Mouse (Mus musculus): ENCODE data around the gene Pde4b.
A peak's percentile ranks its signal among the peaks of the same experiment; 100 is the strongest.

Pde4b gene

DNA sequence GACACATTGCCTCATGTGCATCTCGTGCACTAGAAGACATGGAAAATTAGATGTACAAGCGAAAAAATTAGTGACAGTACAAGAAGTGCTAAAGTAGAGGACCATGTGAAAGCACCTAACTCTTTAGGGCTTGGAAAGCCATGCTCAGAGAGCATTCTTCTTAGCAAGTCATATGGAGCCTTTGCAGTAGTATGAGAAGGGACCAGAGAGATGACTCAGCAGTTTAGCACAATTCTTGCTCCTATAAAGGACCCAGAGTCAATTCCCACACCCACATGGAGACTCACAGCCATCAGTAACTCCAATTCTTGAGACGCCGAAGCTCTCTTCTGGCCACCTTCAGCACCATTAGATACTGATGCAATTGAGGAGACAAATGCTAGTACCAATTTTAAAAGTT, 525.3 kb downstream of the Pde4b start:
- DNase-seq (ENCODE audit: low spot score in 2 of 2), result no peak

DNA sequence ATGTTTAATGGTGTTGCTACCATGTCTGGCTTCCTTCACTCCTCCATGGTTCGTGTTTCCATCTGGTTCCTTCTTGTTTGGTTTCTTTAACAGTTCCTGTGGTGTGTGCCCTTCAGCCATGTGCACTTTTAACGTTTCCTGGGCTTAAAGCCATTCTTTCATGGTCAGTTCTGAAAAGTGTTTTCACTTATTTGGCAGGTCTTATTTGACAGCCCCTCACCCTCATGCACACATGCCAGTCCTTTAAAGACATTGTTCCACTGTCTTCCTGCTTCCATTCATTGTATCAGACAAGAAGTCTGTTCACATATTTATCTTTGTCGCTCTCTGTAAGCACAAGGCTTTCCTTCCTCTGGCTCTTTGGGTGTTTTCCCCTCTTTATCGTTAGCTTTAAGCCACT, 530.4 kb downstream of the Pde4b start:
- peak in 1 of 2 experiments; percentile 4 for DNase-seq (ENCODE audit: low spot score in 2 of 2)

DNA sequence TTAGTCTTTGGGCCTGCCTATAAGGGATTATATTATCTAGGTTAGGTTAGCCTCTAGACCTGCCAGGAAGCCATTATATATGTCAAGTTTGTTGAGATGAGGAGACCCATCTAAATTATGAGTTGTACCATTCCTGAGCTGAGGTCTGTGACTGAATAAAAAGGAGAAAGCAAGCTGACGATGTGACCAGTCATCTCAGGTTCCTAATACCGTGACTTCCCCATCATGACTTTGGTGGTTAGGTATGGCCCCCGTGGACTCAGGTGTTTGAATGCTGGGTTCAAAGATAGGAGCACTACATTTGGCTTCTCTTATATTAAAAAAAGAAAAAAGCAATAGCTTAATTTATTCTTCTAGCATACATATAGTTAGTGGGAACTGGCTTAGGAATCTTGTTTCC, 531.3 kb downstream of the Pde4b start:
- peak in 1 of 2 experiments; percentile 10 for DNase-seq (ENCODE audit: low spot score in 2 of 2)

DNA sequence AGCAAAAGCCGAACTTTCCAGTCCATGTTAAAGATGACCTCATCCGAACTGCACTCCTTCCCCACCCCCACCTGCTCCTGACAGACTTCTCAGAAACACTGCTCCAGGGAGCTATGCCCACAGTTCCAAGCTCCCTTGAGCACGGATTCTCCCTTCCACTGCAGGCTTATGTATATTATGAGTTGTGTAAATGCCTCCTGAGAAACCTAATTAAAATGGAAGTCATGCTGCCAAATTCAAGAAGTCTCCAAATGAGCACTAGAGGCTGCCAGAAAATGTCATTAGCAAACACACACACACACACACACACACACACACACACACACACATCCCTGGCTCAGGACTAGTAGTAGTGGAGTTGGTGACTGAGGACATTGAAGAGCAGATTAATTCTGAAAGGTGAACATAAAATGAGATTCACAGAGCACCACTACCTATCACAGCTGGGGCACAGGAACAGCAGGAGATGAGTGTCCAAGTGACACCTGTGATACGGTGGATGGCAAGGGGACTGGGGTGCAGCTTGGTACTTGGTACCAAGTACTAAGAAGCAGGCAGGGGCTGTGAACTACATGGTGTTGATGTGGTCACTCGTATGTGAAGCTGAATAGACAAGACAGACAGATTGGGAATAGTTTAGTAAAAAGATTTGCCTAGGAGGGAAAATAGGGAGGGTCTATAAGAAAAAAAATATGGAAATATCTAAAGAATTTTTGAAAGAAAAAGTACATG, 533.0 kb downstream of the Pde4b start:
- DNase-seq (ENCODE audit: low spot score in 2 of 2), result no peak

DNA sequence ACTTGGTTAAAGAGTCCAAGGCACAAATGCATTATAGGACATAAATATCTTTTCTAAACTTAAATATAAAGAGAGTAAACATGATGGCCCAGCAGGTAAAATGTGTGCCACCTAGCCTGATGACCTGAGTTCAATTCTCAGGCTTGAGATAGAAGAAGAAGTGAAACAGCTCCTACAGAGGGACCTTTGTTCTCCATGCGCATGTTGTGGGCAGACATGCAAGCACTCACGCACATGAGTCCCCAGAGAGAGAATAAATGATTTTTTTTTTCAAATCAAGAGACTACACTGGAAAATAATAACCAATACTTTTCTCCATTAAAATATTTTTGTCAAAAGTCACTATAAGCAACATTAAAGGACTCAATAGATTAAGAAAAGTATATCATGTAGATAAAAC, 533.8 kb downstream of the Pde4b start:
- DNase-seq (ENCODE audit: low spot score in 2 of 2), result no peak

DNA sequence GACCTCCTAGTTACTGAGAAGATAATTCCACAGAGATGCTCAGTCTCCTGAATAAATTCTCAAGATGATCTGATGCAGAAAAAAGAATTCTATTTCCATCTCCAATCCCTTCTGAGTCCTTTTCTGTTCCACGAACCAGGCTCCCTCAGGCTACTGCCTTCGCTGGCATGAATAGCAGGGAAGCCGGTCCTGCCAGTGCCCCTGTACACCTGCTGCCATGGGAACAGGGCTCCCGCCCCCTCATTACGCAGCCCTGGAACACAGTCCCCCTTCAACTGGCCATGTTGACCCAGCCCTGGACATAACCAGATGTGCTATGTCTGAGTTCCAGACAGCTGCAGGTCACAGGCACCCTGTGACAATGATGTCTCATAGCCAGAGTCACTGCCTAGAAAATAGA, 535.6 kb downstream of the Pde4b start:
- no peak for DNase-seq (ENCODE audit: low spot score in 2 of 2)

DNA sequence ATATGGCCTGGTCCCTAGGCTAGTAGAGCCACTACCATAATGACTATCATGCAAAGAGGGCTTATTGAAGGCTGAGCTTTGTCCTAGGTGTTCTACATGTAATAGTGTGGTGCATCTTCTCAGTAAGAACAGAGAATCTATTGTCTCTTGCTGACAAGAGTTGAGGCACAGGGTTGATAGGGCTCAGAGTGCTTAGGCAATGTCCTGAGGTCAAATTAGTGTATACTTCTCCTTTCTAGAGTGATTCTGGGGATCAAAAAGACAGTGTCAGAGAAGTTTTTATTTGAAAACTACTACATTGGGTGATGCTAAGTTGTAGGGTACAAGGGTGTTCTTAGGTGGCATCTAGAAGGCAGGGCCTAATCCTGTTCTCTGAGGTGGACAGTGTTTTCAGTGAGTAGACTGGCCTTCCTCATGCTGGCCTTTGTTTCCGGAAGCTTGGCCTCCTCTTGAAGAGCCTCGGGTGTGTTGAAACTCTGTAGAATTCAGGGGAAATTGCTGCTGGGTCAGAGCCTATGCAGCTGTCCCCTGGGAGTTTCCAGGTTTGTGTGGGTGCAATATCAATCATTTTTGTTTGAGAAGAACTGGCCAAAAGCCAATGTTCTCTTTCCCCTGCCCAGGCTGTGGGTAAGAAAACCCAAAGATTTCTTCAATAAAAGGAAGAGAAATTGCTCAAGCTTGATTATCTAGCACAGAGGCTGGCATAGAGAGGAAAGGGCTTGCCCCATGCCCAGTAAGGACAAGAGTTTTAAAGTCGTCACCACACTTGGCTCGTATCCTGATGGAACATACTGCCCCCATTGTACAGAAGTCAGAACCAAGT, 536.7 kb downstream of the Pde4b start:
- no peak for DNase-seq (ENCODE audit: low spot score in 2 of 2)

DNA sequence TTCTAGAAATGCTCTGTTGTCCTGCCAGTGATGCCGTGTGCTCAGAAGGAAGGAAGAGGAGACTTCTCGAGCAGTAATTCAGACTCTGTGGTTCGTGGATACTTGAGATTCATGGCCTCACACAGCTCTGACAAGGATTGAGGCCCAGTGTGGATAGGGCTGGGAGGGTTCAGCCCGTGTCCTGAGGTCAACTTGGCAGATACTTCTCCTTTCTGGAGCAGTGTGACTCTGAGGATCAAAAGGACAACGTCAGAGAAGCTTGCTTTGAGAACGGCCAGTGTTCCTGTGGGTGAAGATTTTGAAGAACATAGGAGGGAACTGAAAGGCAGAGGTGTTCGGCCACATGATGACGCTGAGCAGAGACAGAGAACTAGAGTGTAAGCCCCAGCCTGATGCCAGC, 537.6 kb downstream of the Pde4b start:
- no peak for DNase-seq (ENCODE audit: low spot score in 2 of 2)

DNA sequence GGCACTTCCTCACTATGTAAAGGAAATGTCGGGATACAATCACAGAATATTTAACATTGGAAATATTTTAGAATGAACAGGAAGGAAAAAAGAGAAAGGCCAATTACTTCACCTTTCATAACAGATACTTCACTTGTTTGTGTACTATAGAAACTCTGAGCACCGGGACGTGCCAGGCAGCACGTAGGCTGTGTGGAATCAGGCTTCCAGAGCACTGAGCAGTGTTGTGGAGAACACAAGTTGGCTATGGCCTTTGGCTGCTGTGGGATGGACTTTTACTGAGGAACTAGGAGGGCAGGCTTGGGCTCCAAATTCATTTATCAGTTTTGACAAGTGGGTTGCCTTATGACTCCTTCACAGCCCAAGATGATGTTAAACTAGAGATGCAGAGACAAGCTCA, 540.5 kb downstream of the Pde4b start:
- no peak for DNase-seq (ENCODE audit: low spot score in 2 of 2)

DNA sequence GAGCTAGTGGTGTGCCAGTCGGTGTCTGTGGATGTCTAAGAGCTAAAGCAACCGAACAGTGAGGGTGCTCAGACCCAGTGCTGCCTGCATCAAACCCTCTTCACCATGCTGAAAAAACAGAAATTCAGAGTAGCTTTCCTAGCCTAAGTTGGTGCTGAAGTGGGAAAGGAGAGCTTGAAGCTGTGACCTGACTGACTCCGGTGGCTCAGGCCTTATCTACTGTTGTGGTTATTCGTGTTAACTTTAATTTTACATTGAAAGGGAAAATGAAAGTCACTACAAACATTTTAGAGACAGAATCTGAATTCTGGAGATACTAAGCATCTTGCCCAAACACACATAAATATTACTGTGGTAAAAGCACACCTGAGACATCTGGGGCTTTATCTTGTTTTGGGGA, 542.3 kb downstream of the Pde4b start:
- DNase-seq (ENCODE audit: low spot score in 2 of 2), result no peak

DNA sequence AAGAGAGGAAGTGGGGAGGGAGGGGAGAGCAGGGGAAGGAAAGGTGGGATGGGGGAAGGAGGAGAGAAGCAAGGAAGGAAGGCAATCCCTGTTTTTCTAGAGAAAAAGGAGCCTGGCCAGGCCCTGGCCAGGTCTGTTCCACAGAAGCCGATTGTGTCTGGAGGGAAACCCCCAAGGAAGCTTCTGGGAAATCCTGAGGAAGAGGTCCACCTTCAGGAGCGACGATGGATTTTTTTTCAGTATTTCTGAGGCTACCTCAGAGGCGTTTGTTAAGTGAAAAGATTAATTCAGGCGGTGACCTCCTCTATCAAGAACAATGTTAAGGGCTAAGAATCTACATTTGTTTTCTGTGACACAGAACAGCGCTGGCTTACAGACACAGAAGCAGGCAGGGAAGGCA, 542.9 kb downstream of the Pde4b start:
- no peak for DNase-seq (ENCODE audit: low spot score in 2 of 2)

DNA sequence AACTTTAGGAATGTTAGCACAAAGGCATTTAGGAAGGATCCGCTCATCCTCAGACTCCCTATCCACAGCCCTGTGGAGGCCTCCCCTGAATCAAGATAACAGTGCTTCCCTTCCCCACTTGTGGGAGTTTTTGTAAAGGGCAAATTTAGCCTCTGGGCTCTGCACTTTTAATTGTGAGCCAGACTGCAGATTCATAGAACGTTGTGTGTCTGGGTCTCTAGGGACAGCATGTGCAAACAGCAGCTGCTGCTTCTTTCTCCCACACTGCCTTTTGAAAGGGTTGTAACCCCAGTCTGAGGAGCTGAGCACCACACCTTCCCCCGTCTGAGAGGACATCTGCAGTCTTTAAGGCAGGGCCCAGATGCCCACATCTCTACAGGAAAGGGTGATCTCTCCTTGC, 544.3 kb downstream of the Pde4b start:
- DNase-seq (ENCODE audit: low spot score in 2 of 2), result no peak

DNA sequence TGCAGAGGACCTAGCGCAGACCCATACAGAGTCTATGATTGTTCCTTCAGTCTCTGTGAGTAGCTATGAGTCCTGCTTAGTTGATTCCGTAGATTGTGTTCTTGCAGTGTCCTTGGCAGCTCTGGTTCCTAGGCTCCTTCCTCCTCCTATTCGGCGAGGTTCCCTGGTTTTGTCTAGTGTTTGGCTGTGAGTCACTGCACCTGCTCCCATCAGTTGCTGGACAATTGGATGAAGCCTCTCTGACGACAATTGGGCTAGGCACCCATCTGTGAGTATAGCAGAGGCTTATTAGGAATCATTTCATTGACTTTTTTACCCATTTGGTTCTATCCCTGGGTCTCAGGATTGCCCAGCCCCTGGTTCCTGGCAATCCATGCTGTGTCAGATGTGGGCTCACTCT, 545.9 kb downstream of the Pde4b start:
- no peak for DNase-seq (ENCODE audit: low spot score in 2 of 2)

DNA sequence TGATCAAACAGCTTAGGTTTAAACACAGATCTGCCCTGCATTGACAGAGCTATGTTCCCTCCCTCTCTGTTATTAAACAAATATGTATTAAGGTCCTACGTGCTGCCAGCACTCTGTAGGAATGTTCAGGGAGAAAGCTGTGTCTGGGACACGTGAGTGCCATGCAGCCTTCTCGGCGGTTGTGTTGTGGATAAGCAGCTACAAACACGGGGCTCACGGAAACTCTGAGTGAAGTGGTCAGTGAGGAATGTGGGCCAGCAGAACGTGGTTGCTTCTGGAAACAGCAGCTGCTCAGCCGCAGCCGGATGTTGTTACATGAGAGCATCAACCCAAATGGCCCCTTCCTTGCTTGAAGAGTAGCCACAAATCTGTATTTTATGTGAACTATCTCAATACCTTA, 547.9 kb downstream of the Pde4b start:
- DNase-seq (ENCODE audit: low spot score in 2 of 2), result no peak

DNA sequence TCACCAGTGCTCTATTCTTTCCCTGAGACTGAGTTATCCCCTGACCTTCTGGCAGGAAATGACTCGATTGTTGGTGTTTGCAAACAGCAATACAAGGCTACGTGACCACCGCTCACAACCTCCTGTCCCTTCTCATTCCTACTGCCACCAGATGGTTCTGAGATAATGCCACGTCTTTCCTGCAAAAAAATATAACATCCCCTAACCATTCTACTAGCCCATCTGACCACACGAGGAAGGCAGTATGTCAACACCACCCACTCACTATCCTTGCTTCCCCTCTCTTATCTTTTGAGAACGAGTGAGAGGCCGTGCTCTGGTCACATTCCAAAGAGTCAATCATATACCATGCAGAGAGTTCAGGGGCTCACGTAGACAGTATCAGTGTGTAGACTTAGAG, 548.6 kb downstream of the Pde4b start:
- no peak for DNase-seq (ENCODE audit: low spot score in 2 of 2)

DNA sequence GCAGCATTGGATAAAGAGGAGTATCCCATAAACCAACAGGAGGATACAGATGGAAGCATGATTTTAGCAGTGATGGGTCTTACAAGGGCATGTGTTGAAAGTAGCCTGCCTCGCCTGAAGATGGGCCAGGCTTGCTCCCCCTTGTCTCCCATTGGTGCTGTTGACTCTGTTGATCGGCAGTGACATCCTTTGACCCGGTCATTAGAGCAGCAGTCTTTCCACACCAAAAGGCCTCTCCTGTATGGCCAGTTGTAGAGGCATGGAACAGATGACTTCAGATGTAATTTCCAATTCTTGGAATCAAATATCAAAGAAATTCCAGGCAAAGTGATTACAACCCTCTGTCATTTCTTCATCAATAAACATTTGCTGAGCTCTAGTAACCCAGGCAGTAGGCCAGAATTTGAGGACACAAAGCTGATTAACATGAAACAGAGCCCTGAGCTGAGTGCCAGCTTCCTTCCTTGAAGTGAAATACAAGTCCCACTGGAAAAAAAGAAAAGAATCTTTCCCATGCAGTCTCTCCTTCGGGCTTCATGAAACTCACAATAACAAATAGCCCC, 550.1 kb downstream of the Pde4b start:
- DNase-seq (ENCODE audit: low spot score in 2 of 2), result no peak

DNA sequence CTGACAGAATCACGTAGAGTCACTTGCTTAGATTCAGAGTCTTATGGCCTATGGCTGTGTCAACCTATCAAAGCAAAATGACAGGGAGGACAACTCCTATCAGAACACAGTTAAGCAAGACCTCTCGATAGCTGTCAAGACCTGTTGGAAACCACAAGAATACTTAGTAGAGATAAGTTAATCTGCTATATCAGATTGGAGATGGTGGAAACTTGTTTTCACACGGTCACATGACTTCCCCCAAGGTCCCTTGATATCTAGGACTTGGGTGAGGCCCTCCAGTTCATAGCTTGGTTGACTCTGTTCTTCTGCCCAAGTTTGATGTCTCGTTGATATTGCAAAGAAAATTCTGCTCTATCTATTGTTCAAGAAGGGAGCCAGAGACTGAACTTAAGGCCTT, 553.6 kb downstream of the Pde4b start:
- DNase-seq (ENCODE audit: low spot score in 2 of 2), result no peak

DNA sequence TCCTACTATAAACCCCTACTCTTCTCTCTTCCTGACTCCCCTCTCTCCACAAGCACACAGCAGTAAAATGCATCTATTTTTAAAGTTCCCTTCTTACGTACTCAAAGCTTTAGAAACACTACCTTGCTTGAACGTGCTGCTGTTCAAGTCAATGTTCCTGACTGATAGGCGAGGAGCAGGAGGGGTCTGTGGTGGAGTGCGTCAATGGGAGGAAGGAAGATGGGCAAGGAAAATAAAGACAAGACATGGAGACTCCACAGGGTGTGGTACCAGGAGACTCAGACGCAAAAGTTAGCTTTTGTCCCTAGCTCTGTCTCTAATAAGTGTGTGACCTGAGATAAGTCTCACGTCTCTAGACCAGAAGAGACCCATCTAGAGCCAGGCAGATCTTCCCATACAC, 556.7 kb downstream of the Pde4b start:
- no peak for DNase-seq (ENCODE audit: low spot score in 2 of 2)

DNA sequence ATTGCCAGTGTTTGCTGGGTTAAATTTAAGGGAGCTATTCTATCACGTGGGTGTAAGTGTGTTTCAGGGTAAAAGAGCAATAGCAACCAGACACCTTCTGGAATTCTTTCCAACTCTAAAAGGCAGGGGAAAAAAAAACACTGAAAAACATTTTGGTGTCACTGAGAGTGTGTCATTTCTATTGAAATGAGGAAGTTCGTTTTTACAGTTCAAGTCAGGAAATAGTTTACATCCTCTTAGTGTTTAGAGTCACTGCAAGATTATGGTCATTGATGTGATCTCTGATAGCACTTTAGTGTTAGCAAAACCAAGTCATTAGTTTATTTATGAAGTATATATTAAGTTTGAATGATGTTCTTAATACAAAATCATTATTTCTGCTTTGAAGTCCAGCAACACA, 559.7 kb downstream of the Pde4b start:
- no peak for DNase-seq (ENCODE audit: low spot score in 2 of 2)

DNA sequence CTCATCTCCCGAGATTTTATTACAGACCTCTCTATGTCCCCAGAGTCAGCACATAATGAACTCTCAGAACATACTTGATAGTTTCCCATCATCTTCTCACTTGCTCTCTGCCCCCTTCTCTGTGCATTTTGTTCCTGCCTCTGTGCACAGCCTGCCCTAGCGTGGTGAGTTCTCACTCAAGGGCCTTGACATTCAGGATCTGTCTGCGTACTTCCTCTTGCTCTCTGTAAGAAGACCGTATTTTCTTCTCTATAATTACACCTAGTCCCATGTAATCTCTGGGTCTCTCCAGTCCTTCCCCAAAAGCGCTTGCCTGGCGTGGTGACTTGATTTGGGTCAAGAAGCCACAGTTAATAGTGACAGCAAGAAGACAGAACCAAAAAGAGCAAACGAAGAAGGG, 568.0 kb downstream of the Pde4b start:
- DNase-seq (ENCODE audit: low spot score in 2 of 2), result no peak

DNA sequence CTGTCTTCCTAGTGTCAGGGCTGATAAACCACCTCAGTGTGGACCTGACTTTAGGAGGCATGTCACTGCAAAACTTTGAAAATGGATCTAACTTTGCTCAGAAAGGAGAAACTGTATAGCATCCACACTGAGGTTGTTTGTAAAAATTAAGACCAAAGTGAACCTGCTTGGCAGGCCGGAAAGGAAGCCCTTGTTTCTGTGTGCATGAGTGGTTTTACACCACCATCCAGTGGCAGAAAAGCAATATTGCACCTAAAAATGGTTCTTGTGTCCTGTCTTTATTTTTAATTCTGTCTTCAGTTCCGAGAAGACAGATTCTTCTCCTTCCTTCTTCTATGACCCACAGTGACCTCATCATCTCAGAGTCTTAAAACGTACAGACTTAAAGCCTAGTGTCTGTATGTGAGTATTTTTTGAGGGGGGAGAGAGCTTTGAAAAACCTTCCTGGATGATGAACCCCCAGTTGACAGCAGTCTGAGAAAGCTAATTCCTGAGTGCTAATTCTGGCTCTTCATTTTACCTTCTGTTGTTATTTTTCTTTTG, 569.2 kb downstream of the Pde4b start:
- DNase-seq (ENCODE audit: low spot score in 2 of 2), result no peak
